Mouse (Mus musculus) olfactory bulb, adult 2 months (tissue): ENCODE data around the gene Arsj. TPM values are rescaled to one million over a fixed set of nuclear protein-coding genes. Genes with fewer than 3 reads are reported as not detected.

Experiments used
- H3K27ac ChIP-seq: fragments of 200-500 bp; 2 replicates; pipeline ENCODE4 v1.5.1; 2012; ENCODE audit warnings: low read depth, low read length; ENCODE audit not compliant: insufficient read depth
- H3K4me1 ChIP-seq: fragments of 200-500 bp; 2 replicates; pipeline ENCODE4 v1.6.1; 2012; ENCODE audit warnings: low read length; ENCODE audit not compliant: control insufficient read depth, insufficient read depth
- H3K4me3 ChIP-seq: fragments of 200-500 bp; 2 replicates; pipeline ENCODE4 v1.5.1; 2012; ENCODE audit warnings: mild to moderate bottlenecking, low read depth, low read length, moderate library complexity; ENCODE audit not compliant: insufficient read depth
- CTCF ChIP-seq: fragments of 200-500 bp; IDR thresholded peaks from 2 replicates; pipeline ENCODE4 v1.5.1; 2012; ENCODE audit warnings: low read depth, mild to moderate bottlenecking, low read length, moderate library complexity; ENCODE audit not compliant: insufficient read depth
- POLR2A ChIP-seq: fragments of 200-500 bp; IDR thresholded peaks from 2 replicates; pipeline ENCODE4 v1.6.1; 2012; ENCODE audit warnings: mild to moderate bottlenecking, low read depth, low read length, moderate library complexity; ENCODE audit not compliant: insufficient read depth
- WGBS: fragments of 180-500 bp; shearing (Covaris S2); methylation state at CpG from one replicate; pipeline ENCODE4 v1.1.7; 2018; 5-methylcytosine and 5-hydroxymethylcytosine counted together
- polyA plus RNA-seq: library from polyadenylated mRNA; stranded (reverse); fragments of >200 nt; gene quantifications from 2 replicates; pipeline ENCODE4 v1.2.4, GENCODE M21; 2012; ENCODE audit warnings: low replicate concordance; ENCODE audit not compliant: missing spikeins, insufficient read depth, insufficient read length

The Arsj gene
- polyA plus RNA-seq, result not detected in 2 replicates

DNA sequence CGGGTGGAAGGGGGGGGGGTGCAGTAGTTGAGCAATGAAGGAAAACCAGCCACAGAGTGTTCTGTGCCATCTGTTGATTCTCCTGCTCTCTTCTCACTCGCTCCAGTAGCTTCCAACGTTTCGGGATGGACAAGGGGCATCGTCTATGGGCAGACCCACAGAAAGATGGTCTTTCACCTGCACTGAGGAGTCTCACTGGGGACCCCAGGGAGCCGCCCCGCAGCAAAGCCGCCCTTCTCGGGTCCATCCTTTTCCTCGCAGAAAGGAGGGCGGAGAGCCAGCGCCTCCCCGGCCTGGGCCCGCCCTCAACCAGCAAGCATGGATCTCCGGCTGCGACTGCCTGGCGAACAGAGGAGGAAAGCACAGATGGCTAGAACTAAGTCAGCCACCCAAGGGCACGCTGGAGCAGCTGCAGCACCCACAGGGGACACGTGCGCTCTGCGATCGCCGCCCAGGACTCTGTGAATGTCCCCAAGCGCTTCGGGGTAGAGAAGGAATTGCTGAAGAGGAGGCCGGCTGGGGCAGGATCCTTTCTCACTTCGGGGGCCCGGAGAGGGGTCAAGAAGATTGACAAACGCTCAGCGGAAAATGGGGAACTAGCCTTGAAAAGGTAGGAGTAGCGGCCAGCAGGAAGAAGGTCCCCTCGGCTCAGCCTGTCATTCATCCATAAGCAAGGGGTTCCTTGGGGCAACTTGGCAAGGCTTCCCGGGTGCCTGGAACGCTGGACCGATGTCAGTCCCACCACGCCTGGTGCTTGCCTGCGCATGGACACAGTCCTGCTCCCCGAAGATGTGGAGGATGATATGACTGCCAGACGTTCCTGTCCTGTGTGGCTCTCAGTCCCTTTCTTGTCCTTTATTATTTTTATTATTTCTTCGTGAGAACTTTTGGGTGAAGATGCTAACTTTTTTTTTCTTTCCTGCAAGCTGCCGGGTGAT is at the start of gene Arsj:
TSS of gene Arsj (plus strand) at position 117 of the 938 bp plus-strand sequence.
- 11% methylated on average over 41 of the region's 41 CpGs for WGBS
- no peak for TF ChIP-seq CTCF
- no peak for TF ChIP-seq POLR2A
- peaks cover 11% of the 10 kb centered on the region for H3K4me1 ChIP-seq

GRCm38 (mm10) chr3:126324872-126325498 is 38.5 kb upstream of the Arsj start:
- Histone ChIP-seq H3K27ac (no peak overlapping the region), H3K4me3 (no peak overlapping the region), H3K4me1 (no peaks in the 10 kb centered on the region)
- TF ChIP-seq CTCF (no peak), POLR2A (no peak)
- WGBS, result 52% methylated on average over 4 of the region's 4 CpGs

More for the DNA sequence above, at the start of gene Arsj:
- Histone ChIP-seq H3K27ac (no peak within 1 kb of the TSS), H3K4me3 (peak within 1 kb of the TSS; percentile 29)

- TF ChIP-seq CTCF, result no peak
- no peak for TF ChIP-seq POLR2A
- Histone ChIP-seq H3K4me3 (no peak overlapping the region), H3K4me1 (no peaks in the 10 kb centered on the region), H3K27ac (no peak overlapping the region)
- WGBS, result 76% methylated on average over 4 of the region's 4 CpGs
Measured at GRCm38 (mm10) chr3:126325891-126326627, 37.4 kb upstream of the Arsj start.

DNA sequence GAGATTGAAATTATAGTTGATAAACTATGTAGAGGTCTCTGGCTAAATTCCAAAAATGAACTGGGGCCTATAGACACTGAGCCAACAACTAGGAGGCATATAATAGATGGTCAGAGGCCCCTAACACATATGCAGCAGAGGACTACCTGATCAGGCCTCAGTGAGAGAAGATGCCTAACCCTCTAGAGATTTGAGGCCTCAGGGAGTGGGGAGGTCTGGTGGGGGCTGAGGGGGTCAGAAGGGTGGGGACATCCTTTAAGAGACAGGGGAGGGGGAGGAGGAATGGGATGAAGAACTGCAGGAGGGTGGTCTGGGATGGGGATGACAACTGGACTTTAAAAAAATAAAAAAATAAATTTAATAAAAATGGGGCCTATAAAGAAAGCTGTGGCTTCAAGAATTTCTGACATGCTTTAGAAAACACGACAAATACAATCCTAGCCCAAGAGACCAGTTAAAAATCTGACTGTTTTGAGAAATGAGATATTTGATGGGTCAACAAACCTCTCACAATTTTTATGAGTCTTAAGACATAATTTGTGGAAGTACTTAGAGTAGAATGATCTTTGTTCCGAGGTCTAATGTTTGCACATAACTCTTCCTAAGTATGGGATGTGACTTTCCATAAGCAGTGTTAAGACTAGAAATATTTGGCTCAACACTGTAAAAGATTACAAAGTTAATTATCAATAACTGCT is 36.7 kb upstream of the Arsj start:
- TF ChIP-seq CTCF (no peak), POLR2A (no peak)
- Histone ChIP-seq H3K4me1 (no peaks in the 10 kb centered on the region), H3K27ac (no peak overlapping the region), H3K4me3 (no peak overlapping the region)
- 96% methylated on average over 2 of the region's 2 CpGs for WGBS

DNA sequence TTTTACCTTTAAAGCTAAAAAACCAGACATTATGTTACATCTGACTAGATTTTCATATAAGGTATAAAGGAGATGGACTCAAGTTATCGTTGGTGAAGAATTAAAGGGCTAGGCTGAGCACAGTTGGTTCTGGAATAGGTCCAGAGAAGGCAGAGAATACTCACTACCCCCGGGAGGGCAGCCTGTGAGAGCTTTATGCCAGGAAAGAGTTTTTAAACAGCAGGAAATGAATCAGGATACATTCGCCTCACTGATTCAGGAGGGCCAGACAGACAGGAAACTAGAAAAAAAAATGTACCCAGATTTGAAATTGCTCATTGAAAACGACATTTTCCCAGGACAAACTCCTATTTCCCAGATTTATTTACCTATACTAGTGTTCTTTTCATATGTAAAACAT is 28.2 kb upstream of the Arsj start:
- TF ChIP-seq POLR2A, result no peak
- TF ChIP-seq CTCF, result no peak
- no peak overlapping the region for H3K27ac ChIP-seq
- H3K4me1 ChIP-seq, result no peaks in the 10 kb centered on the region
- H3K4me3 ChIP-seq, result no peak overlapping the region
- 42% methylated on average over 4 of the region's 4 CpGs for WGBS

GRCm38 (mm10) chr3:126344745-126345144 is 18.7 kb upstream of the Arsj start:
- no peak overlapping the region for H3K27ac ChIP-seq
- no peaks in the 10 kb centered on the region for H3K4me1 ChIP-seq
- no peak for TF ChIP-seq CTCF
- no peak for TF ChIP-seq POLR2A
- no peak overlapping the region for H3K4me3 ChIP-seq
- 94% methylated on average over 1 of the region's 1 CpGs for WGBS

DNA sequence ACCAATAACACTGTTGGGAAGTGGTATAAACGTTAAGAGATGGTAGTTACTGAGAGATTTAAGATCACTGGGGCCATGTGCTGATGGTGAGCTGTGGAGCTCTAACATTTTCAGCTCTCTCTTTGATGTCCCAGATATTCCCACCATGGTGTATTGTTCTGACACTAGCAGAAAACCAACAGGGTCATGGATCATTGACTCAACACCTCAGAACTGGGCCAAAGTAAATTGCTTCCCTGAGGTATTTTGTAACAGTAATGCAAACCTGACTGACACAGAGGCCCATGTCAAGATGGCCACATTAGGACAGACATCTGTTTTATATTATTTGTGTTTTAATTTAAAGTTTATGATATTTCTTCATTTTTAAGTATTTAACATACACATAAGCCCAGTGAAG is 3.7 kb upstream of the Arsj start:
- TF ChIP-seq CTCF (no peak), POLR2A (no peak)
- 71% methylated on average over 1 of the region's 1 CpGs for WGBS
- Histone ChIP-seq H3K4me3 (no peak overlapping the region), H3K27ac (no peak overlapping the region), H3K4me1 (peaks cover 11% of the 10 kb centered on the region)

GRCm38 (mm10) chr3:126362392-126362791 is 1.1 kb upstream of the Arsj start:
- Histone ChIP-seq H3K27ac (no peak overlapping the region), H3K4me1 (peaks cover 11% of the 10 kb centered on the region), H3K4me3 (no peak overlapping the region)
- WGBS, result 55% methylated on average over 2 of the region's 2 CpGs
- no peak for TF ChIP-seq POLR2A
- TF ChIP-seq CTCF, result no peak
